Mouse (Mus musculus): ENCODE data around the gene Rab44. TPM values are rescaled to one million over a fixed set of nuclear protein-coding genes. Genes with fewer than 3 reads are reported as not detected.

Gene Rab44
- polyA plus RNA-seq, 1 experiment = 0.34 TPM

GRCm38 (mm10) chr17:29080758-29081617, 33.0 kb upstream of the Rab44 start:
- TF ChIP-seq CTCF (conservative IDR thresholded peaks at IDR 0.05; ENCODE audit: insufficient read depth, insufficient read length, low read depth, low read length) = no peak
- TF ChIP-seq POLR2A (IDR thresholded peaks at IDR 0.05; ENCODE audit: low read depth, low read length) = no peak
- no peaks in the 10 kb centered on the region for H3K27me3 ChIP-seq (replicated peaks; ENCODE audit: control insufficient read depth, insufficient read depth, low read length)
- H3K27ac ChIP-seq (ENCODE audit: insufficient read depth, low read depth, low read length) = no peak overlapping the region
- H3K4me1 ChIP-seq (ENCODE audit: control insufficient read depth, insufficient read depth, low read length) = peaks cover 4% of the 10 kb centered on the region; the same call in 1 of the 2 replicates
- no peaks in the 10 kb centered on the region for H3K36me3 ChIP-seq (ENCODE audit: control insufficient read depth, insufficient read depth, low read length)
- no peak for DNase-seq
- WGBS = 42% methylated on average over 23 of the region's 23 CpGs
- H3K4me3 ChIP-seq (ENCODE audit: insufficient read depth, low read depth, low read length) = no peak overlapping the region

GRCm38 (mm10) chr17:29081618-29082381, 32.1 kb upstream of the Rab44 start:
- H3K4me1 ChIP-seq (ENCODE audit: control insufficient read depth, insufficient read depth, low read length) = peaks cover 4% of the 10 kb centered on the region; the same call in 1 of the 2 replicates
- TF ChIP-seq CTCF (conservative IDR thresholded peaks at IDR 0.05; ENCODE audit: insufficient read depth, insufficient read length, low read depth, low read length) = no peak
- no peak for TF ChIP-seq POLR2A (IDR thresholded peaks at IDR 0.05; ENCODE audit: low read depth, low read length)
- no peak overlapping the region for H3K4me3 ChIP-seq (ENCODE audit: insufficient read depth, low read depth, low read length)
- no peak for DNase-seq
- H3K36me3 ChIP-seq (ENCODE audit: control insufficient read depth, insufficient read depth, low read length) = no peaks in the 10 kb centered on the region
- 54% methylated on average over 21 of the region's 21 CpGs for WGBS
- no peaks in the 10 kb centered on the region for H3K27me3 ChIP-seq (replicated peaks; ENCODE audit: control insufficient read depth, insufficient read depth, low read length)
- no peak overlapping the region for H3K27ac ChIP-seq (ENCODE audit: insufficient read depth, low read depth, low read length)

DNA sequence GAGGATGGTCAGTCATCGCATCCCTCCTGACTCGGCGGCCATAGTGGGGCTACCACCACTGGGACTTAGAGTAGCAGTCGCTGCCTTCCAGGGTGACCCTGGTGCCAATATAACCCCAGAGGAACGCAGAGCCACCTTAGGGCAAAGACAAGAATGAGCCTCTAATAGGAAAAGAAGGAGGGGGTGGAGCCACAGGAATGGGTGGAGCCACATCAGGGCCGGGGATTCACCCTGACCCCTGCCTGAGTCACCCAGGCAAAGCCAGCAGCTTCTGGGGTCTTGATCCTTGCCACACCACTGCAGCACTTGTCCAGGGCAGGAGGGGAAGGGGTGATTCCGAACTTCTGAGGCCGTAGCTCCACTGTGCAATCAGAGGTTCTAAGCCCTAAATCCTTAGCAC, 30.4 kb upstream of the Rab44 start:
- H3K27ac ChIP-seq (ENCODE audit: insufficient read depth, low read depth, low read length) = no peak overlapping the region
- H3K36me3 ChIP-seq (ENCODE audit: control insufficient read depth, insufficient read depth, low read length) = no peaks in the 10 kb centered on the region
- no peaks in the 10 kb centered on the region for H3K27me3 ChIP-seq (replicated peaks; ENCODE audit: control insufficient read depth, insufficient read depth, low read length)
- TF ChIP-seq CTCF (conservative IDR thresholded peaks at IDR 0.05; ENCODE audit: insufficient read depth, insufficient read length, low read depth, low read length) (no peak), POLR2A (IDR thresholded peaks at IDR 0.05; ENCODE audit: low read depth, low read length) (no peak)
- H3K4me1 ChIP-seq (ENCODE audit: control insufficient read depth, insufficient read depth, low read length) = peaks cover 4% of the 10 kb centered on the region; the same call in 1 of the 2 replicates
- no peak overlapping the region for H3K4me3 ChIP-seq (ENCODE audit: insufficient read depth, low read depth, low read length)
- DNase-seq = no peak
- WGBS = 93% methylated on average over 8 of the region's 8 CpGs

- no peaks in the 10 kb centered on the region for H3K27me3 ChIP-seq (replicated peaks; ENCODE audit: control insufficient read depth, insufficient read depth, low read length)
- 80% methylated on average over 7 of the region's 7 CpGs for WGBS
- H3K36me3 ChIP-seq (ENCODE audit: control insufficient read depth, insufficient read depth, low read length) = no peaks in the 10 kb centered on the region
- no peak for DNase-seq
- H3K27ac ChIP-seq (ENCODE audit: insufficient read depth, low read depth, low read length) = no peak overlapping the region
- TF ChIP-seq POLR2A (IDR thresholded peaks at IDR 0.05; ENCODE audit: low read depth, low read length) (no peak), CTCF (conservative IDR thresholded peaks at IDR 0.05; ENCODE audit: insufficient read depth, insufficient read length, low read depth, low read length) (no peak)
- H3K4me1 ChIP-seq (ENCODE audit: control insufficient read depth, insufficient read depth, low read length) = no peaks in the 10 kb centered on the region
- no peak overlapping the region for H3K4me3 ChIP-seq (ENCODE audit: insufficient read depth, low read depth, low read length)
These were observed 29.3 kb upstream of the Rab44 start for GRCm38 (mm10) chr17:29084656-29085055.

DNA sequence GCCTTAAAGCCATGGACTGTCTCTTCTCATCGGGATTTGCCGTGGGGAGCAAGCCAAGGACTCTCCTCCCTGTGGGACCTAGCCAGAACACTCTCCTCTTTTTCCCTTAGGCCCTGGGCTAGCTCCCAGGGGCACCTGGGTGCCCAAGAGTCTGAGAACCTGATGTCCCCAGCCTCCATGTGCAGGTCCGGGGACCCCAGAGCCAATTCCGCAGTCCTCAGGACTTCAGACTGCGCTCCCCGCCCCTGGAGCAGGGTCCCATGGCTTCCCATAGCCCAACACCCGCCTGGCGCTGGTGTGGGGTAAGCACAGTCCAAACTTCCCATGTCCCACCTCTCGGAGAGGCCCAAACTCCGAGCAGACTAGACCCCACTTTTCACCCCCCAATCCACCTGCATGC, 28.7 kb upstream of the Rab44 start:
- WGBS = 76% methylated on average over 10 of the region's 10 CpGs

DNA sequence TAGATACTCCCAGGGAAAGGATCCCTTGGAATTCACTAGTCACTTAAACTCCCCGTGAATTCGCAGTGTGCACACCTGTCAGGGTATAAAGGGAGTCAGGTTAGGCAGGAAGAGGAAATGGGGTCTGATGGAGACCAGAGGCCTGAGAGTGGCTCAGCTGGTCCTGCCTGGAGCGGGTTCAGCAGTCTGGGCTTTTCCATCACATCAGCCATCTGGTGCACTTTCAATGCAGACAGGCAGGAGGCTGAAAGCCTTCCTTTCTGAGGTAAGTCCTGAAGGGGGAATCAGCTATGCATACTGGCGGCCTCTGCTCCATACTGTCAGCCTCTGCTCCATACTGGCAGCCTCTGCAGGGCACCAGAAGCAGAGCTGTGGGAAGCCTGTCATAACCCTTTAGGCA, 27.0 kb upstream of the Rab44 start:
- WGBS = 86% methylated on average over 4 of the region's 4 CpGs
- DNase-seq = no peak
- no peaks in the 10 kb centered on the region for H3K27me3 ChIP-seq (replicated peaks; ENCODE audit: control insufficient read depth, insufficient read depth, low read length)
- no peaks in the 10 kb centered on the region for H3K4me1 ChIP-seq (ENCODE audit: control insufficient read depth, insufficient read depth, low read length)
- TF ChIP-seq CTCF (conservative IDR thresholded peaks at IDR 0.05; ENCODE audit: insufficient read depth, insufficient read length, low read depth, low read length) = no peak
- TF ChIP-seq POLR2A (IDR thresholded peaks at IDR 0.05; ENCODE audit: low read depth, low read length) = no peak
- H3K27ac ChIP-seq (ENCODE audit: insufficient read depth, low read depth, low read length) = no peak overlapping the region
- H3K36me3 ChIP-seq (ENCODE audit: control insufficient read depth, insufficient read depth, low read length) = no peaks in the 10 kb centered on the region
- no peak overlapping the region for H3K4me3 ChIP-seq (ENCODE audit: insufficient read depth, low read depth, low read length)

More for the DNA sequence above, 28.7 kb upstream of the Rab44 start:
- no peak for TF ChIP-seq CTCF (conservative IDR thresholded peaks at IDR 0.05; ENCODE audit: insufficient read depth, insufficient read length, low read depth, low read length)
- TF ChIP-seq POLR2A (IDR thresholded peaks at IDR 0.05; ENCODE audit: low read depth, low read length) = no peak
- Histone ChIP-seq H3K36me3 (ENCODE audit: control insufficient read depth, insufficient read depth, low read length) (no peaks in the 10 kb centered on the region), H3K4me3 (ENCODE audit: insufficient read depth, low read depth, low read length) (no peak overlapping the region), H3K27ac (ENCODE audit: insufficient read depth, low read depth, low read length) (no peak overlapping the region), H3K27me3 (replicated peaks; ENCODE audit: control insufficient read depth, insufficient read depth, low read length) (no peaks in the 10 kb centered on the region), H3K4me1 (ENCODE audit: control insufficient read depth, insufficient read depth, low read length) (no peaks in the 10 kb centered on the region)
- no peak for DNase-seq

DNA sequence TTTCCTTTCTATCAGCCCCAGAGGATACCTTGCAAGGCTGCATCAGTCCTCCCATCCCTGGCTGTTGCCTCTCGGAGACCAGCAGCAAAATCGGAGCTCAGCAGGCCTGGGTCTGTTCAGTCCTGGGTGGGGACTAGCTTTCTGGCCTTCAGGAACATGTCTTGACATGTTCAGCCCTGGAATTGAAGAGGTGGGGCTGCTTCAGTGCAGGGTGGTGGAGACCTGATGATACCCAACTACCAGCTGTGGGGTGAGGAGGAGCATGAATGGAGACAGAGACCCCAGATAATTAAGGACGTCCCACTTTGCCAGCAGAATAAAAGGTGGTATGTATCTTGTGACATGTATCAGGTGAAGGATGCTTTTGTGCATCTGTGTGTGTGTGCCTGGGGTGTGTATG, 23.2 kb upstream of the Rab44 start, which contains the start of gene Cdkn1a:
TSS of gene Cdkn1a (plus strand) at position 201 of the 400 bp plus-strand sequence.
- H3K4me3 ChIP-seq (ENCODE audit: insufficient read depth, low read depth, low read length) = no peak within 1 kb of the TSS
- H3K4me1 ChIP-seq (ENCODE audit: control insufficient read depth, insufficient read depth, low read length) = no peaks in the 10 kb centered on the region
- WGBS = 91% methylated on average over 3 of the region's 3 CpGs
- no peaks in the 10 kb centered on the region for H3K36me3 ChIP-seq (ENCODE audit: control insufficient read depth, insufficient read depth, low read length)
- TF ChIP-seq POLR2A (IDR thresholded peaks at IDR 0.05; ENCODE audit: low read depth, low read length) (no peak), CTCF (conservative IDR thresholded peaks at IDR 0.05; ENCODE audit: insufficient read depth, insufficient read length, low read depth, low read length) (no peak)
- DNase-seq = no peak
- H3K27me3 ChIP-seq (replicated peaks; ENCODE audit: control insufficient read depth, insufficient read depth, low read length) = no peaks in the 10 kb centered on the region
- H3K27ac ChIP-seq (ENCODE audit: insufficient read depth, low read depth, low read length) = no peak within 1 kb of the TSS
